Mouse (Mus musculus): ENCODE data around the gene Tmem198b.

Gene Tmem198b

DNA sequence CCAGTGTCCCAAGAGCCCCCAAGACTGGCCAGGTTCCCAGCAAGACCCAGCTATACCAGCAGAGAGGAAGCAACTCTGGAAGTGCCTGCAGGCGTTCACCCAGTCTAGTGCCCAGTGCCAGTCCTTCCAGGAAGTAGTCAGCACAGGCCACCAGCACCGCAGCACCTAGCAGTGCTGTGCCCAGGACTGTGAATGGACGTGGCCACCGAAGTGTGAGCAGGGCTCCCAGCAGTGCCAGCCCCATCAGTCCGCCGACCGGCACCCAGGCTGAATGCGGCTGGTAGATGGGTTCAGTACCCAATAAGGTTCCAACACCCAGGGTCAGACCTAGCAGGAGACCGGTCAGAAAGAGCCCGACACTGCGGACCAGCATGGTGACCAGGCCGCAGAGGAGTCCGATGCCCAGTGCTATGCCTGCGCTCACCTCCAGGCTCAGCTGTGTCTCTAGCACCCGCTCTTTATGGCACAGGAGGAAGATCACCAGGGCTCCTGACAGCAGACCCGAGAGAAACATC, 2.1 kb downstream of the Tmem198b start:
- no peak for DNase-seq (ENCODE audit: low read depth, low spot score)

DNA sequence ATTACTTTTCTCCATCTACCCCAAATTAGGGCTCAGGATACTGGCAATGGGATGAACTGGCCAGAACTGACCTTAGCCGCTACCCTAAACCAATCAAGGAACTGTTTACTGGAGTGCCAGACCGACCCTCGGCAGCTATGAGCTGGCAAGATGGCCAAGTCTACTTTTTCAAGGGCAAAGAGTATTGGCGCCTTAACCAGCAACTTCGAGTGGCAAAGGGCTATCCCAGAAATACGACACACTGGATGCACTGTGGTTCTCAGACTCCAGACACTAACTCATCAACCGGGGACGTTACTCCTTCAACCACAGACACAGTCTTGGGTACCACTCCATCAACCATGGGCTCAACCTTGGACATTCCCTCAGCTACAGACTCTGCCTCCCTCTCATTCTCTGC, 5.5 kb downstream of the Tmem198b start:
- DNase-seq (ENCODE audit: low read depth, low spot score) = no peak

DNA sequence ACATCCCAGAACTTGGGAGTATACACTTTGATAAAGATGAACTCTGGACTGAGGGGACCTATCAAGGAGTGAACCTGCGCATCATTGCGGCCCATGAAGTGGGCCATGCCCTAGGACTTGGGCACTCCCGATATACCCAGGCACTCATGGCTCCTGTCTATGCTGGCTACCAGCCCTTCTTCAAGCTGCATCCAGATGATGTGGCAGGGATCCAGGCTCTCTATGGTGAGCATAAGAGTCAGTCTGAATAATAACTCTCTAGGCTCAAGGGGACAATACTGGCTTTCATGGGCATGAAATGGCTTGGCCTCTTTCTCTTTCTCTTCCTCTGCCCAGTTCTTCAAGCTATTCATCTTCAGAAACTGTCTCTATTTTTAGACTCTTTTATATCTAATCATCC, 8.6 kb downstream of the Tmem198b start:
- DNase-seq (ENCODE audit: low read depth, low spot score) = no peak

DNA sequence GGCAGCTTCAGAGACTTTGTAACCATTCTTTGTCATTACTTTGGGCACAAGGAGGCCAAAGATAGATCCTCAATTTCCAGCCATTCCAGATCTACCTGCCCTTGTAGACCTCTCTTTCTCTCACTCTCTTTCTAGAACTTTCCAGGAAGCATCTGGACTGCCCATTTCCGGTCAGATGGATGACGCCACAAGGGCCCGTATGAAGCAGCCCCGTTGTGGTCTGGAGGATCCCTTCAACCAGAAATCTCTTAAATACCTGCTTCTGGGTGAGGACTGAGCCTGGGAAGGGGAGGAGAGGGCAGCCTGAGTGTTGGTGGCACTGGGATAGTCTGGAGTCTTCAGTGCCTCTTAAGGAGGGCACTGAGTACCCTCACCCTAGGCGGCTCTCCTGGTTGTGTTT, 9.8 kb downstream of the Tmem198b start:
- DNase-seq (ENCODE audit: low read depth, low spot score) = no peak

DNA sequence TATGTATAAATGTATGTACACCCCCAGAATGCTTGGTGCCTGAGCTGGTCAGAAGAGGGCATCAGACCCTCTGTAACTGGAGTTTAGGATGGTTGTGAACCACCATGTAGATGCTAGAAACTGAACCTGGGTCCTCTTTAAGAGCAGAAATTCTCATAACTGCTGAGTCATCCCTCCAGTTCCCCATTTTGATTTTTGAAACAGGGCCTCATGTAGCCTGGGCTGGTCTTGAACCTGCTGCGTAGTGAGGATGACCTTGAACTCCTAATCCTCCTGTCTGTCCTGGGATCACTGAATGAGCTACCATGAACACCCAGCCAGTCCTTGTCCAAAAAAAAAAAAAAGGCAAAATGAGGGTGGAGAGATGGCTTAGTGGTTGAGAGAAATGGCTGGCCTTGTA, 10.9 kb downstream of the Tmem198b start:
- DNase-seq (ENCODE audit: low read depth, low spot score) = no peak

DNA sequence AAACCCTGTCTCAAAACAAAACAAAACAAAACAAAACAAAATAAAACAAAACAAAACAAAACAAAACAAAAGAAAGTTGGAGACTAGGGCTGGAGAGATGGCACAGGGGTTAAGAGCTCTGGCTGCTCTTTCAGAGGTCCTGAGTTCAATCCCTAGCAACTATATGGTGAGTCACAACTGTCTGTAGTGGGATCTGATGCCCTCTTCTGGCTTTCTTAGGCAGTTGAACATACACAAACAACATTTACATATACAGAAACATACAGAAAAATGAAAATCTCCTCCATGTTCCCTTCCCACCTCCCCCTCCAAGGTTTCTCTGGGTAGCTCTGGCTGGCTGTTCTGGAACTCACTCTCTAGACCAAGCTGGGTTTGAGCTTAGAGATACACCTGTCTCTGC, 12.1 kb downstream of the Tmem198b start:
- no peak for DNase-seq (ENCODE audit: low read depth, low spot score)

DNA sequence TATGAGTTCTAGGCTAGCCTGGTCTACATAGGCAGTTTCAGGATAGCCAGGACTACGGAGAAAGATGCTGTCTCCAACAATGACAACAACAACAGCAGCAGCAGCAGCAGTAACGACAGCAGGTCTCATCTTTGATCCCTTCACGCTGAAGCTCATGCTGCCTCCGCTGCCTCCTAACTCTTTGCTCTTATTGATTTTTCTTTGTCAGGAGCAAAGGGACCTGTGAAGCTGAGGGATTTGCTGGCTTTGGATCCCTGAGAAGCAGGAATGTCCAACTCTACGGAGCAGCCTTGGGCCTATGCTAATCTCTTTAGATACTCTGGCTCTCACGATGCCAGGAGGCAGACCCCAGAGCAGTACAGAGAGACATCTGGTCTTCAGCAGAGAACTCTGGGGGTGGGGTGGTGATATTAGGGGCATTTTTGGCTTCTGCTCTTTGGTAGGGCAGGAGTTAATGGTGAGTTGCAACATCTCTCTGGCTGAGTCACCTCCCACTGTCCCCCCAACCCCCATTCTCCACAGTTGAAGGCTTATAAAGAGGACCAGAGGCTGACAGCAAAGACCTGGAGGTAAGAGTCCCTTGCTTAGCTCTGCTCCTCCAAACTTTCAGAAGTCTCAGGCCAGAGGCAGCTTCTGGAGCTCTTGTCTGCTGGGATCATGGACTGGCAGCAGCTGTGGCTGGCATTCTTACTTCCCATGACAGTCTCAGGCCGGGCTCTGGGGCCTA, 13.6 kb downstream of the Tmem198b start, which contains the start of gene Mmp19:
TSS of gene Mmp19 (plus strand) at position 513 of the 727 bp plus-strand sequence.
- no peak for DNase-seq (ENCODE audit: low read depth, low spot score)

DNA sequence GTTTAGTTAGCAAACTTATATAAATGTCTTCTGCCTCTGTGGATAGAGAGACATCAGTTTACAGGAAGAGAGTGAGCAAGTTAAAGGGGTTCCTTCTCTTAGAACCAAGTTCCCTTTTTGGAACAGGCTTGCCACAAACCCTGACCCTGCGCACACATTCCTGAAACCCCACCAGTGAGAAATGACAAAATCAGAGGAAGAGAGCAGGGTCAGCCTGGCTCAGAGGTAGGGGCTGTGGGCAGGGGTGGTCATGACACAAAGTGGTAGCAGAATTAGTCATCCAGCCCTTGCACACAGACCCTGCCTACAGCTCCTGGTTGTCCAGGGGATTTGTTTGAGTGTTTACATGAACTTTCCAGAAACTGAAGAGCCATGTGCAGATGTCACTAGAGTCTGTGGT, 24.0 kb downstream of the Tmem198b start:
- no peak for DNase-seq (ENCODE audit: low read depth, low spot score)

DNA sequence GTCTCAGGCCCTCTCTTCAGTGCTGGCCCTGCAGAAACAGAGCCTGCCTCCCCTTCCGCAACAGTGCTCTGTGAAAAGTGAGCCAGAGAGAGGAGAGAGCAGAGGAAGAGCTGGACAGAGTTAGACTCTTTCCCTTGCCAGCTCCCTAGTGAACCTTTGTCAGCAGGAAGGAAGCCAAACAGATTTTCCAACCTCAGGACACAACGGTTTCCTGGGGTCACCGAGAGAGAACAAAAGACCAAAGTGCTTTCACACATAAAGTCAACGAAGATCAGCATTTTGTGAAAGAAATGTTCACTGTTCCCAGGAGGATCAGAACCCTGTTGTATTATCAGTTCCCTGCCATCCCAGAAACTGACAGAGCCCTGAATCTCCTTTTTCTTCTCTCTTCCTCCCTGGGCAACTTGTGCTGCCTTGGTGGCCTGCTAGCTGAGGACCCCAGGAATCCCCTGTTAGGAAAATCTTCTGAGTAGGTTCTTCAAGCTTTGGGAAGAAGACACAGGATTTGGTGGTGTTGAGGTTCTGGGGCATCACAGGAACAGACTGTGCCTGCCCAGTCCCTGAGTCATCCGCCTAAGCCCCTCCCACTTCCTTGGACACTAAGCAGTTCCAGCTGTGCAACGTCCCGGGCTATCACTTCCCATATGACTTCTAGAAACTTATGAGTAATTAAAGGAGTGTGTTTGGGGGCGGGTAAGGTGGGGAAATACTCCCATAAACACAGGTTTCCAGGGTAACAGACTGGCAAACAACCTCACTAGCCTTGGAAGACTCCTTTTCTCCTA, 25.0 kb downstream of the Tmem198b start:
- no peak for DNase-seq (ENCODE audit: low read depth, low spot score)

DNA sequence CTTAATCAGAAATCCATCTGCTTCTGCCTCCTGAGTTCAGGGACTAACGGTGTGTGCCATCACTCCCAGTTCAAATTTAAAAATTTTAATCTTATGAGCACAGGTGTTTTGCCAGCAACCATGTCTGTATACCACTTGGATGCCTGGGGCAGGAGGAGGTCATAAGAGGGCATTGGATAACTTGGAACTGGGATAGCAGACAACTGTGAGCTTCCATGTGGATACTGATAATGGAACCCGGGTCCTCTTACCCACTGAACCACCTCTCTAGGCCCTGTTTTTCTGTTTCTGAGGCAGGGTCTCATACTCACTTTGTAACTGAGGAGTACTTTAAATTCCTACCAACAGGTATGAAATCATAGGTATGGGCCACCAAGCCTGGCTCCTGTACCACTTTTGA, 25.7 kb downstream of the Tmem198b start:
- no peak for DNase-seq (ENCODE audit: low read depth, low spot score)

DNA sequence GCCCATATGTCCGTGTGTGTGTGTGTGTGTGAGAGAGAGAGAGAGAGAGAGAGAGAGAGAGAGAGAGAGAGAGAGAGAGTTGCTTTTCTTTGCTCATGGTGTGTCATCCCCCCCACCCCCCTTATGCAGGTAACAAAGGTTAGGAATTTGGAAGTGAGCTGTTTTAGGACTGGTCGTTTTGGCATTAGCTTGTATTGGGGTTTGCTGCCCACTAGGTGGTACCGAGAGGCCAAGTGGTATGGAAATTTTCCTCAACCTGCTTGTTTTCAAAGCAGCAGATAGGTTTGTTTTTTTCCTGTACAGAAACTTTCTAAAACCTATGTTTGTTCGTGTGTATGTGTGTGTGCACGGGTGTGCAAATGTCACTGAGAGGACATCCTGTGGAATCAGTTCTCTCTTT, 30.5 kb downstream of the Tmem198b start:
- peak; percentile 46 for DNase-seq (ENCODE audit: low read depth, low spot score)

DNA sequence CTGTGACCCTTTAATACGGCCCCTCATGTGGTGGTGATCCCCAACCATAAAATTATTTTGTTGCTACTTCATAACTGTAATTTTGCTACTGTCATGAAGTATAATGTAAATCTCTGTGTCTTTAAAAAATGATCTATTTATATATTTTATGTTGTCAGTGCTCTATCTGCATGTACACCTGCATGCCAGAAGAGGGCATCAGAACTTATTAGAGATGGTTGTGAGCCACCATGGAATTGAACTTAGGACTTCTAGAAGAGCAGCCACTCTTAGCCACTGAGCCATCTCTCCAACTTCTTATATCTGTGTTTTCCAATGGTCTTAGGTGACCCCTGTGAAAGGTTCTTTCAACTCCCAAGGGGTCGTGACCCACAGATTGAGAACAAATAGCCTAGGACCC, 31.3 kb downstream of the Tmem198b start:
- DNase-seq (ENCODE audit: low read depth, low spot score) = peak; percentile 28

Data from A20 (cell line).